Mouse (Mus musculus) c-Kit-positive CD71-positive TER-119-positive erythroid progenitor cells, embryonic 14.5 days (primary cell): Measurements from ENCODE around the gene Olfr1491.

Experiments
- DNase-seq: peaks from one replicate; pipeline ENCODE4 v3.0.0-alpha.2; 2013; ENCODE audit warnings: low spot score

The Olfr1491 gene

GRCm38 (mm10) chr19:13696968-13697367, at the start of gene Olfr1491:
TSS of gene Olfr1491 (plus strand) at chr19:13697268.
- DNase-seq = no peak

- no peak for DNase-seq
These were observed 46.3 kb upstream of the Olfr1491 start, which contains the start of gene Olfr1490 for GRCm38 (mm10) chr19:13650791-13651190. TSS of gene Olfr1490 (plus strand) at chr19:13651091.

GRCm38 (mm10) chr19:13722978-13723377, 25.9 kb downstream of the Olfr1491 start, which contains the start of gene Olfr1493-ps1:
TSS of gene Olfr1493-ps1 (plus strand) at chr19:13723278.
- no peak for DNase-seq

GRCm38 (mm10) chr19:13739428-13739827, 42.4 kb downstream of the Olfr1491 start, which contains the start of gene Olfr1494:
TSS of gene Olfr1494 (plus strand) at chr19:13739728.
- DNase-seq = no peak

- no peak for DNase-seq
These were observed 52.3 kb downstream of the Olfr1491 start for GRCm38 (mm10) chr19:13749366-13749765.
